ENCODE assay signal across 8 mouse cellular contexts in genomic region chr11:6411684-6412083, GRCm38 (mm10). TPM values are rescaled to one million over a fixed set of nuclear protein-coding genes. Genes with fewer than 3 reads are reported as not detected.
DNase-seq lines count a peak whose midpoint lies in the region; ATAC-seq lines count a peak whose summit lies in the region.

No protein-coding gene starts in this region.

- H3K36me3 ChIP-seq in liver, embryonic 12.5 days: peaks cover 9% of the 10 kb centered on the region
- H3K36me3 ChIP-seq in liver, embryonic 11.5 days (ENCODE audit: control insufficient read depth, insufficient read depth, low read length): no peaks in the 10 kb centered on the region

- peaks cover 28% of the 10 kb centered on the region for H3K4me1 ChIP-seq in liver, embryonic 12.5 days
- H3K4me1 ChIP-seq in liver, embryonic 11.5 days (replicated peaks; ENCODE audit: control insufficient read depth, insufficient read depth, low read length): peaks cover 11% of the 10 kb centered on the region

- WGBS in liver, embryonic 12.5 days (ENCODE audit: insufficient replicate concordance): 11% methylated on average over 5 of the region's 5 CpGs
- 9% methylated on average over 5 of the region's 5 CpGs for WGBS in liver, embryonic 11.5 days

- no peaks in the 10 kb centered on the region for H3K27me3 ChIP-seq in liver, embryonic 12.5 days (replicated peaks)
- H3K27me3 ChIP-seq in liver, embryonic 11.5 days (replicated peaks; ENCODE audit: control insufficient read depth, insufficient read depth, low read length): no peaks in the 10 kb centered on the region

- no peak overlapping the region for H3K27ac ChIP-seq in liver, embryonic 12.5 days
- no peak overlapping the region for H3K27ac ChIP-seq in liver, embryonic 11.5 days (ENCODE audit: low read depth, low read length)

- ATAC-seq in liver, embryonic 12.5 days: no peak
- no peak for ATAC-seq in liver, embryonic 11.5 days (replicated peaks; ENCODE audit: low FRiP score)

- H3K9me3 ChIP-seq in liver, embryonic 12.5 days (replicated peaks): peaks cover 21% of the 10 kb centered on the region
- H3K9me3 ChIP-seq in liver, embryonic 11.5 days (ENCODE audit: control insufficient read depth, low read length): peaks cover 5% of the 10 kb centered on the region; the same call in 1 of the 2 replicates

- H3K4me3 ChIP-seq in liver, embryonic 12.5 days: no peak overlapping the region
- H3K4me3 ChIP-seq in liver, embryonic 11.5 days (ENCODE audit: low read depth, low read length): no peak overlapping the region

- DNase-seq in liver: peak; percentile 77
- DNase-seq in adrenal gland, adult 2 months: peak; percentile 86
- DNase-seq in embryo, embryonic 11.5 days (ENCODE audit: low read depth, low spot score): peak; percentile 51
- DNase-seq in kidney, adult 8-10 months: peak; percentile 65 to 87
- DNase-seq in liver, embryonic 11.5 days (ENCODE audit: low spot score): peak; percentile 64
- DNase-seq in right cerebral cortex, adult 2 months (ENCODE audit: low spot score in 2 of 2): peak; percentile 82 to 89
- DNase-seq in urinary bladder, postnatal 4 days (ENCODE audit: low spot score in 2 of 2): peak; percentile 66 to 86

- H3K4me2 ChIP-seq in liver, embryonic 12.5 days: no peak overlapping the region
- H3K4me2 ChIP-seq in liver, embryonic 11.5 days: no peak overlapping the region

- no peak overlapping the region for H3K9ac ChIP-seq in liver, embryonic 12.5 days
- no peak overlapping the region for H3K9ac ChIP-seq in liver, embryonic 11.5 days (ENCODE audit: low read depth, low read length)

RNA-seq across cellular contexts. Expression of gene Ppia, which starts 3.6 kb away (rescaled TPM):
- 3,798 and 3,900 TPM in 2 replicates for polyA plus RNA-seq in liver, embryonic 12.5 days (2016; fragmentation: Nextera tagmentation; extraction: Ambion mirVana)
- total RNA-seq in adrenal gland, adult 2 months (2021): 1,000 to 10,000 TPM; 1,264 to 1,797 TPM
- 237 and 265 TPM in 2 replicates for polyA plus RNA-seq in adrenal gland, adult 2 months (2012; rRNA removed)
- 5,363 and 5,401 TPM in 2 replicates for polyA plus RNA-seq in liver, embryonic 11.5 days (2014; fragmentation: Nextera tagmentation; extraction: Ambion mirVana)

RNA-seq across cellular contexts. Expression of gene Zmiz2, which starts 22.8 kb away (rescaled TPM):
- polyA plus RNA-seq in liver, embryonic 12.5 days (2016; fragmentation: Nextera tagmentation; extraction: Ambion mirVana): 5.6 and 6.7 TPM in 2 replicates
- total RNA-seq in adrenal gland, adult 2 months (2021): 10 to 100 TPM; 50.5 to 52.8 TPM
- polyA plus RNA-seq in adrenal gland, adult 2 months (2012; rRNA removed): 71.1 and 85.0 TPM in 2 replicates
- polyA plus RNA-seq in liver, embryonic 11.5 days (2014; fragmentation: Nextera tagmentation; extraction: Ambion mirVana): 11.5 and 12.7 TPM in 2 replicates

RNA-seq across cellular contexts. Expression of gene H2afv, which starts 32.6 kb away (rescaled TPM):
- 121 and 125 TPM in 2 replicates for polyA plus RNA-seq in liver, embryonic 12.5 days (2016; fragmentation: Nextera tagmentation; extraction: Ambion mirVana)
- 10 to 100 TPM; 39.2 to 86.1 TPM for total RNA-seq in adrenal gland, adult 2 months (2021)
- polyA plus RNA-seq in adrenal gland, adult 2 months (2012; rRNA removed): 15.0 and 17.4 TPM in 2 replicates
- polyA plus RNA-seq in liver, embryonic 11.5 days (2014; fragmentation: Nextera tagmentation; extraction: Ambion mirVana): 242 and 254 TPM in 2 replicates

Comparison
In these comparisons a context has a peak if more than half of its experiments do, and no peak if none do; other contexts are left out.
1. RNA of gene Ppia, which starts 3.6 kb away (polyA plus RNA-seq): 5,363 to 5,401 TPM in liver, embryonic 11.5 days and 3,798 to 3,900 TPM in liver, embryonic 12.5 days; 237 to 265 TPM in adrenal gland, adult 2 months; every median in the first group is over 10 times any median in the second.
2. Peak in every context shown above with its lines, with median percentiles within 50 percentile points of each other: DNase-seq.